Mouse (Mus musculus) heart, embryonic 13.5 days (tissue): Measurements from ENCODE around the gene Upf1. TPM values are rescaled to one million over a fixed set of nuclear protein-coding genes. Genes with fewer than 3 reads are reported as not detected.
A peak's percentile ranks its signal among the peaks of the same experiment; 100 is the strongest.

ENCODE experiments used
- ATAC-seq: fragments of 200-750 bp; cut with Nextera tagmentation; 2 replicates; pipeline ENCODE4 v1.8.0; 2017; ENCODE audit warnings: moderate TSS enrichment; ENCODE audit not compliant: insufficient number of reproducible peaks, low FRiP score, low TSS enrichment; ENCODE audit errors: extremely low read depth
- H3K27ac ChIP-seq: fragments of 300-500 bp; sonication (generic); replicated peaks from 2 replicates; pipeline ENCODE4 v1.5.1; 2015; ENCODE audit warnings: moderate library complexity, mild to moderate bottlenecking, inconsistent platforms
- H3K27me3 ChIP-seq: fragments of 300-500 bp; sonication (generic); replicated peaks from 2 replicates; pipeline ENCODE4 v1.6.1; 2015; ENCODE audit warnings: mild to moderate bottlenecking, inconsistent platforms
- H3K36me3 ChIP-seq: fragments of 300-500 bp; sonication (generic); 2 replicates; pipeline ENCODE4 v1.6.1; 2015; ENCODE audit warnings: mild to moderate bottlenecking, inconsistent platforms
- H3K4me1 ChIP-seq: fragments of 300-500 bp; sonication (generic); 2 replicates; pipeline ENCODE4 v1.6.1; 2015; ENCODE audit warnings: inconsistent platforms
- H3K4me2 ChIP-seq: fragments of 300-500 bp; sonication (generic); 2 replicates; pipeline ENCODE4 v1.6.1; 2015; ENCODE audit warnings: inconsistent platforms, mild to moderate bottlenecking, moderate library complexity
- H3K4me3 ChIP-seq: fragments of 300-500 bp; sonication (generic); 2 replicates; pipeline ENCODE4 v1.5.1; 2015; ENCODE audit warnings: moderate library complexity, mild to moderate bottlenecking, inconsistent platforms
- H3K9ac ChIP-seq: fragments of 300-500 bp; sonication (generic); 2 replicates; pipeline ENCODE4 v1.6.1; 2015; ENCODE audit warnings: inconsistent platforms, mild to moderate bottlenecking, moderate library complexity
- H3K9me3 ChIP-seq: fragments of 300-500 bp; sonication (generic); 2 replicates; pipeline ENCODE4 v1.6.1; 2016; ENCODE audit warnings: inconsistent platforms
- WGBS: fragments of 180-500 bp; shearing (Covaris S2); methylation state at CpG from one replicate; pipeline ENCODE4 v1.1.7; 2015; ENCODE audit warnings: mixed read lengths; 5-methylcytosine and 5-hydroxymethylcytosine counted together
- polyA plus RNA-seq: library from polyadenylated mRNA; unstranded; fragments of >200 nt; fragmentation: Nextera tagmentation; extraction: Ambion mirVana; gene quantifications from 2 replicates; pipeline ENCODE4 v1.2.1, GENCODE M21; 2015

Upf1 gene
- polyA plus RNA-seq = 11.3 and 12.2 TPM in 2 replicates

DNA sequence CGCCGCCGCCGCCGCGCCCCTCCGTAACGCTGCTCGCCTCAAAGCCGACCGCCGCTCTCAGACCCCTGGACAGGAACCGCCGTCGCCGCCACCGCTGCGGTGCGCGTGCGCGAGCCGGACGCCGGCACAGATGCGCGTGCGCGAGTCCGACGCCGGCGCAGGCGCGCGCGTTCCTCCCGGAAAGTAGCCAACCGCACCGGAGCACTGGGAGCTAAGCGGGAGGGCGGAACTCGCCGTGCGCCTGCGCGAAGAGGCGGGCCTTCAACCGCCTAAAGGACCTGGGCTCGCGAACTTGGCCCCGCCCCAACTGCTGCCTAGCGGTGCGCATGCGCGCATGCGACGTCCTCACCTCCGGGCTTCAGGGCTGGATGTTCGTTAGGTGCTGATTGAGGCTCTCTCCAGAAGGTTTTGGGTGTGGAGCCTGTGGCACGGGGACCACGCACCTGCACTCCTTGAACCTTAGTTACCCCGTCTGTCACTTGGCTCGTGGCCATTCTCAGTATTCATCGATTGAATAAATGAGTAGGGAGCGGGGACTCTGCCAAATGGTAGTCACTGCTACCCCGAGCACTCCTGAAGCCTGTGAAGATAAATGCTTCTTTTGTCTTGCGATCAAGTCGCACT, at the start of gene Upf1:
Upf1 (minus strand) TSS at position 85 of the 624 bp plus-strand sequence.
- WGBS = under 1% methylated on average over 63 of the region's 69 CpGs
- Histone ChIP-seq H3K4me3 (peak within 1 kb of the TSS; percentile 98), H3K27ac (peak within 1 kb of the TSS; percentile 86), H3K4me2 (peak within 1 kb of the TSS; percentile 100), H3K4me1 (peaks cover 55% of the 10 kb centered on the region), H3K36me3 (peaks cover 15% of the 10 kb centered on the region), H3K9me3 (no peaks in the 10 kb centered on the region), H3K9ac (peak within 1 kb of the TSS; percentile 97), H3K27me3 (no peaks in the 10 kb centered on the region)
- ATAC-seq = peak; percentile 89

DNA sequence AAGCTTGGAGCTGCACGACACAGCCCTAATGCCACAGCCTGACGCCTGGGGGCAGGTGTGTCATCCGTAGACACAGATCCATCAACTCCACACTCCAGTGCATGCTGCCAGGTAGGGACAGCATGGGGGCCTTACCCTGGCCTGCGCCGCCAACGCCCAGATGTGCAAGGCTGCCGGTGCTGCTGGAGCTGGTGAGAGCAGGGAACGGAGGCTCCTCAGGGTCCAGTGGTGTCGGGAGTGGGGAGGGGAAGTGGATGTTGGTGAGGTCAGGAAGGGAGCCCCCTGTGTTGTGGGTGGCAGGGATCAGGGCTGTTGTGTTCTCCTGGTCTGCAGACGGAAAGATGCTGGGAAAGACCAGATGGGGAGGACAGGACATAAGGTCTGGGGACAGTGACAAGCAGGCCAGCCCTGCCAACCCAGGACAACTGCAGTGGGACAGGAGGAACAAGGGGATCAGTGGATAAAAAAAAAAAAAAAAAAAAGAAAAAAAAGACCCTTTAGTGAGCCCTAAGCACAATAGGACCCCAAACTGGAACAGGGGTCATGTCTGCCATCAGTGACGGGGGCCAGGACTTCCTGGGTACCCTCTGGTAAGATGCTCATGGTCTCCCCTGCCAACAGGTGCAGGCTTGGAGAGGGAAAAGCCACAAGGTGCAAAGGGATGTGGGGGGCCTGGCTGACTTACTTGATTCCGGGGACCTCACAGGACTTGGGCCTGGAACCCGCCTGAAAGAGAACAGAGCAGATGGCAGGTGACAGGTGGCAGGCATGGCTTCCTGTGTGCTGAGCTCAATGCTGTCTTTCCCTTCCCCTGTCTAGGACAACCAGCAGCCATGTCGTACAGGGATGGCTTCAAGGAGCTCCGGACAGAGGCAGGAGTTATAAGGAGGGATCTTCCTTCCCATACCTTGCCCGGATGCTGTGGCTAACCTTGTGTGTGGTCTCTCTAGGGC, 44.8 kb upstream of the Upf1 start:
- H3K4me3 ChIP-seq = no peak overlapping the region
- ATAC-seq = no peak
- H3K4me1 ChIP-seq = peaks cover 12% of the 10 kb centered on the region
- H3K36me3 ChIP-seq = peaks cover 28% of the 10 kb centered on the region
- no peak overlapping the region for H3K4me2 ChIP-seq
- H3K9me3 ChIP-seq = no peaks in the 10 kb centered on the region
- WGBS = 79% methylated on average over 16 of the region's 16 CpGs
- no peaks in the 10 kb centered on the region for H3K27me3 ChIP-seq
- H3K27ac ChIP-seq = no peak overlapping the region
- H3K9ac ChIP-seq = no peak overlapping the region

DNA sequence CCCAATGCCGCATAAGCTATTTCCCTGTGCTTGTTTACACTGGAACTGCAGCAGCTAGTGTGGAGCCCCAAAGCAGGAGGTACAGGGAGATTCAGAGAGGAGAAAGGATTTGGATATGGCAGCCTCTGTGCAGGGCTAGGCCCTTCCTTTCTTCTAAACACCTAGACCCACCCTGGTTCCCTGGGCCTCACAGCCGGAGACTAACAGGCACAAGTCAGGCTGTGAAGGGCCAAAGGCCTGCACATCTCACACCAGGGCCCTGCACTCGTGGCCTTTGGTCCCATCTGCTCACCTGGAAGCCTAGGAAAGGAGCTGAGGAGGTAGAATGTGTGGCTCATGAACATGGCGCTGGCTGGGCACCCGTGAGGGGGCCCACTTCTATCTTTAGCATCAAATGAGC, 43.1 kb upstream of the Upf1 start:
- no peaks in the 10 kb centered on the region for H3K27me3 ChIP-seq
- H3K9me3 ChIP-seq = no peaks in the 10 kb centered on the region
- no peak overlapping the region for H3K4me3 ChIP-seq
- no peak overlapping the region for H3K4me2 ChIP-seq
- peaks cover 31% of the 10 kb centered on the region for H3K36me3 ChIP-seq
- H3K4me1 ChIP-seq = peaks cover 12% of the 10 kb centered on the region
- H3K27ac ChIP-seq = no peak overlapping the region
- 67% methylated on average over 5 of the region's 5 CpGs for WGBS
- no peak overlapping the region for H3K9ac ChIP-seq
- ATAC-seq = no peak

DNA sequence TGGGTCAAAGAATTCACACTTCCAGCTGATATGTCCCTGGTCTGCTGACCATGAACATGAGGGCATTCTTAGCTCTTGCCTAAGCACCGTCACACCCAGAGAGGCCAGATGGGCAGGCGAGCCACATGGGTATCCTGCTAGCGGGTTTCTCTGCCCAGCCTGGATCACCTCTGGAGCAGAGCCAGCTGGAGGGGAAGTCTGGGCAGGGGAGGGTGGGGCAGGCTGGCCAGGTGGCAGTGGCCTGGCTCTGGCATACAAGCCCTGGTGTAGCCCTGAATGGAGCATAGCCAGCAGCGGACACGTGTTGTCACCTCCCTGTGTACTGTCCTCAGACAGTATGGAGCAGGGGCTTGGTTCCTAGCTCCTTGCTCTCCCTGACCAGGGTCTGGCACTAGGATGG, 42.6 kb upstream of the Upf1 start:
- ATAC-seq = no peak
- H3K27ac ChIP-seq = no peak overlapping the region
- H3K36me3 ChIP-seq = peaks cover 37% of the 10 kb centered on the region
- no peaks in the 10 kb centered on the region for H3K9me3 ChIP-seq
- peaks cover 12% of the 10 kb centered on the region for H3K4me1 ChIP-seq
- H3K4me2 ChIP-seq = no peak overlapping the region
- WGBS = 68% methylated on average over 5 of the region's 5 CpGs
- no peaks in the 10 kb centered on the region for H3K27me3 ChIP-seq
- H3K4me3 ChIP-seq = no peak overlapping the region
- H3K9ac ChIP-seq = peak overlapping the region; percentile 16; the same call in 1 of the 2 replicates

DNA sequence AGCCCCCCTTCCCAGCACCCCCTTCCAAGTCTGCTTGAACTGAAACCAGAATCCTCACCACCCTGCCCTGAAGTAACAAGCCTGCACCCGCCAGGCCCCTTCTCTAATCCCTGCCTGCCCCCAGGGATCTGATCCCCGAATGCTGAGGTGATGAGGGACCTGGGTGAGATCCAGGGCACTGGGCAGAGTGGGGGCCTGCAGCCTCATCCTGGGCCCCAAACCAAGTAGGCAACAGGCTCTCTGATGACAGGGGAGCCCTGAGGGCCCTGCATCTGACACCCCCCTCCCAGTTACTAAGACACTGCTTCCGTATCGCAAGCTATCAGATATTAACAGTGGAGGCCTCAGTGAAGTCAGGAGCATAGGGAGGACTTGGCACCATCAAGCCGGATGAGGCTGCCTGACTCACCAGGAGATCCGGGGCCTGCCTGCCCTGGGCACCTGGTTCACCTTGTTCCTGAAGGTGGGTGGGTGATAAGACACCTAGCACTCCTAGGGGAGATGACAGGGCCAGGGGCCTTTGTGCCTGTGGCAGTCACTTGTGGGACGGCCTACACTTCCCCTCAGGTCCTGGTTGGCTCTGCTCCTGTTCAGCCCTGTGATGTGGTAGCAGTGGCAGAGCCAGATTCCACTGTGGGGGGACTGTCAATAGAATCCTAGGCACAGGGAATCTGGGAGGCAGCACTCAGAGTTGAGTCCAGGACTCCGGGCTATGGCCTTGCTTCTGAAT, 41.4 kb upstream of the Upf1 start:
- Histone ChIP-seq H3K4me3 (no peak overlapping the region), H3K36me3 (peaks cover 29% of the 10 kb centered on the region), H3K4me1 (peaks cover 15% of the 10 kb centered on the region), H3K9me3 (no peaks in the 10 kb centered on the region), H3K4me2 (no peak overlapping the region), H3K9ac (0 out of 2 replicates have a peak overlapping the region, but pooled peaks have one; percentile 47), H3K27me3 (no peaks in the 10 kb centered on the region), H3K27ac (no peak overlapping the region)
- WGBS = 79% methylated on average over 8 of the region's 8 CpGs
- ATAC-seq = no peak

DNA sequence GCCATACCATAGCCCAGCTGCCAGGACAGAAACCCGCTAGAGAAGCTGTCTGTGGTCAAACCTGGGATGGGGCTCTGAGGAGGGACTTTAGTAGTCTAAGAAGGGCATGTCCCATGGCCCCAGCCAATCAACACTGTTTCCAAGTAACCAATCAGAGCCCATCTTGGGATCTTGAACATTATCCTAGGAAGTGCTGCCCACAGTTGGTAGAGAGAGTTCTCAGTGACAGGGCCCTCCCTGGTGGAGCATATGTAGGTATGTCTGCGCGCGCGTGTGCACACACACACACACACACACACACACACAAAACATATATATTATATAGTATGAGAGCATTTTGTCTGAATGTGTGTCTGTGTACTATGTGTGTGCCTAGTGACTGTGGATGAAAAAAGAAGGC, 40.0 kb upstream of the Upf1 start:
- H3K36me3 ChIP-seq = peaks cover 34% of the 10 kb centered on the region
- H3K4me3 ChIP-seq = no peak overlapping the region
- 80% methylated on average over 5 of the region's 5 CpGs for WGBS
- H3K4me1 ChIP-seq = peaks cover 17% of the 10 kb centered on the region
- no peak overlapping the region for H3K4me2 ChIP-seq
- H3K27me3 ChIP-seq = no peaks in the 10 kb centered on the region
- H3K27ac ChIP-seq = no peak overlapping the region
- H3K9me3 ChIP-seq = no peaks in the 10 kb centered on the region
- no peak for ATAC-seq
- H3K9ac ChIP-seq = no peak overlapping the region

DNA sequence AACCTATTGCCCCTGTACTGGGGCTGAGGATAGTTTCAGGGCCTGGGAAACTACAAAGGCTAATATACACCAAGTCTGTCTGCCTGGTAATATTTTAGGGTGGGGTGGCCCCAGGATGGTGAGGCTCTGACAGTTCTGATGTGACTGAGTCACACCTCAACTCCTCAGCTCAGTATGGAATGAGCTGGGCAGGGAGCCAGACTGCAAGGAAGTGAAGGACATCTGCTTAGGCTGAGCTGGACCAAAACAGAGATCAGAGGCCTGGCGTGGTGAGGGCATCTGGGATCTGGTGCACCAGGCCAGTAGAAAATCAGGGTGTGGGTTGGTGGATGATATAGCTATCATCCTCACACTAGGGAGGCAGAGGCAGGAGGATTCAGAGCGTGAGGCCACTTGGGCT, 36.6 kb upstream of the Upf1 start:
- 60% methylated on average over 2 of the region's 2 CpGs for WGBS
- peaks cover 53% of the 10 kb centered on the region for H3K36me3 ChIP-seq
- H3K4me2 ChIP-seq = no peak overlapping the region
- no peak overlapping the region for H3K9ac ChIP-seq
- no peaks in the 10 kb centered on the region for H3K9me3 ChIP-seq
- H3K27me3 ChIP-seq = no peaks in the 10 kb centered on the region
- no peak for ATAC-seq
- H3K4me3 ChIP-seq = no peak overlapping the region
- peaks cover 5% of the 10 kb centered on the region; the same call in 1 of the 2 replicates for H3K4me1 ChIP-seq
- no peak overlapping the region for H3K27ac ChIP-seq

DNA sequence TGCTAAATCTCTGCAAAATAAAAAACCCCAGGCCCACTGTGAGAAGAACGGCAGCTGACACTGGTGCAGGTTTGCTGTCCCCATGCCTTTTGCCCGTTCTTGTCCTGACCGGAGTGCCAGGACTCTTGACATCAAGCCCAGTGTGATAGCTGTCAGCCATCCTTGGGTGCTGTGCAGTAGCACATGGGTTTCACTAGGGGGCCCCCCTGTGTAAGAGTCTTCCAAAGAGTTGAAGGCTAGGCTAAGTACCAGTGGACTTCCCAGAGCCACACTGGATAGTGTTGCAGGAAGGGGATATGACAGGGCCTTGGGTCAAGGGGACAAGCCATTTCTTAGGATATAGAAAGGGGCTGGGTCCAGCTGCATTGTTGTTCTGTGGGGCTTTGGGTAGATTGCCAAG, 30.2 kb upstream of the Upf1 start:
- Histone ChIP-seq H3K4me3 (no peak overlapping the region), H3K27me3 (peaks cover 43% of the 10 kb centered on the region), H3K4me2 (no peak overlapping the region), H3K4me1 (peaks cover 2% of the 10 kb centered on the region; the same call in 1 of the 2 replicates), H3K27ac (no peak overlapping the region), H3K36me3 (peaks cover 36% of the 10 kb centered on the region), H3K9ac (no peak overlapping the region), H3K9me3 (no peaks in the 10 kb centered on the region)
- WGBS = 36% methylated on average over 3 of the region's 3 CpGs
- no peak for ATAC-seq

DNA sequence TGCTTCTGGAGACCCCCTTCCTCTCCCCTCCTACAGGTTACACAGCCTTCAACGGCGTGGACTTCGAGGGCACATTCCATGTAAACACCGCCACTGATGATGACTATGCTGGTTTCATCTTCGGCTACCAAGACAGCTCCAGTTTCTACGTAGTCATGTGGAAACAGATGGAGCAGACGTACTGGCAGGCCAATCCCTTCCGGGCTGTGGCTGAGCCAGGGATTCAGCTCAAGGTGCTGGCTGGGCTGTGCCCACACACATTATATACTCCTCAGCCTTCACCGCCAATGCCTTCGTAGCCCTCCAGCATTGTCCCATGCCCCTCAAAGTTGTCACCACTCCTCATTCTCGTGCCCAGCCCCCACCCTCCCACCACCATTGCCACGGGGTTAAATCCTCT, 27.0 kb upstream of the Upf1 start:
- Histone ChIP-seq H3K9ac (no peak overlapping the region), H3K36me3 (peaks cover 7% of the 10 kb centered on the region), H3K4me3 (no peak overlapping the region), H3K4me2 (no peak overlapping the region), H3K9me3 (no peaks in the 10 kb centered on the region), H3K27ac (no peak overlapping the region), H3K4me1 (peaks cover 18% of the 10 kb centered on the region), H3K27me3 (peaks cover 75% of the 10 kb centered on the region)
- no peak for ATAC-seq
- 75% methylated on average over 12 of the region's 12 CpGs for WGBS

DNA sequence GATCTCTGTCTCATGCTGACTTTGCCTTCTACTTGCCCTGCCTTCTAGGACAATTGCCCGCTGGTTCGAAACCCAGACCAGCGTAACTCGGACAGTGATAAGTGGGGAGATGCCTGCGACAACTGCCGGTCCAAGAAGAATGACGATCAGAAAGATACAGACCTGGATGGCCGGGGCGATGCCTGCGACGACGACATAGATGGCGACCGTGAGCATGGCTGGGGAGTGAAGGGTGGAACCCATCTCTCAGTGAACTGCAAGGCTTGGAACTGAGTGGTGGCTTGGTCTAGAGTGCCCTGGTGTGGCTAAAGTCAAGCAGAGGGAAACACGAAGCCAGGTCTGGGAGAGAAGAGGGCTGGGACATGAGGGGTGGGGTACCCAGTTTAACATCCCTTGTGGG, 24.0 kb upstream of the Upf1 start:
- no peak for ATAC-seq
- Histone ChIP-seq H3K4me2 (no peak overlapping the region), H3K36me3 (no peaks in the 10 kb centered on the region), H3K9ac (no peak overlapping the region), H3K27me3 (peaks cover 97% of the 10 kb centered on the region), H3K27ac (no peak overlapping the region), H3K9me3 (no peaks in the 10 kb centered on the region), H3K4me3 (no peak overlapping the region), H3K4me1 (peaks cover 46% of the 10 kb centered on the region)
- WGBS = 15% methylated on average over 15 of the region's 15 CpGs

DNA sequence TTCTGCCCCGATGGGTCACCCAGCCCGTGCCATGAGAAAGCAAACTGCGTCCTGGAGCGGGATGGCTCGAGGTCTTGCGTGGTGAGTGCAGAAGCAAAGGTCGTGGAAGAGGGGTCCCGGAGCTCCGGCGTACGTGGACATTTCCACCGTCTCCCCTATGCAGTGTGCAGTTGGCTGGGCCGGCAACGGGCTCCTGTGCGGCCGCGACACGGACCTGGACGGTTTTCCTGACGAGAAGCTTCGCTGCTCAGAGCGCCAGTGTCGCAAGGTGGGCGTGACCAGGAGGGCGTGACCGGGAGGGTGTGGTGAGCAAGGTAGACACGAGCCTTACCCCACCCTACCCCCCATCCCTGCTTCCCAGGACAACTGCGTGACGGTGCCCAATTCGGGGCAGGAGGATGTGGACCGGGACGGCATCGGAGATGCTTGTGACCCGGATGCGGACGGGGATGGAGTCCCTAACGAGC, 23.2 kb upstream of the Upf1 start:
- no peaks in the 10 kb centered on the region for H3K36me3 ChIP-seq
- WGBS = 8% methylated on average over 37 of the region's 37 CpGs
- H3K27me3 ChIP-seq = peaks cover 97% of the 10 kb centered on the region
- H3K9ac ChIP-seq = 0 out of 2 replicates have a peak overlapping the region, but pooled peaks have one; percentile 40
- no peak overlapping the region for H3K27ac ChIP-seq
- H3K4me3 ChIP-seq = peak overlapping the region; percentile 28
- peaks cover 50% of the 10 kb centered on the region for H3K4me1 ChIP-seq
- H3K9me3 ChIP-seq = no peaks in the 10 kb centered on the region
- no peak for ATAC-seq
- peak overlapping the region; percentile 45 for H3K4me2 ChIP-seq
